Mouse (Mus musculus): ENCODE data around the gene Wasf3. TPM values are rescaled to one million over a fixed set of nuclear protein-coding genes. Genes with fewer than 3 reads are reported as not detected.

Gene Wasf3
- total RNA-seq, 2 experiments from 2014 or later: 0.31 to 0.39 TPM

Other genes with a start within 250 kb of the Wasf3 start
- gene Gm5565, start 224.4 kb upstream of the Wasf3 start, total RNA-seq (2021): not detected
- not detected for gene Gm6309, start 214.3 kb upstream of the Wasf3 start, total RNA-seq (2021)
- gene 1700001J03Rik, start 199.7 kb upstream of the Wasf3 start, total RNA-seq (2021): under 1 TPM in 1 of 2 experiments, not detected in 1; 0.65 TPM
- 10 to 100 TPM; 42.1 to 42.3 TPM for gene Rnf6, start 163.4 kb upstream of the Wasf3 start, total RNA-seq (2021)
- 10 to 100 TPM; 21.7 to 24.1 TPM for gene Cdk8, start 153.8 kb upstream of the Wasf3 start, total RNA-seq (2021)
- not detected for gene Gm6408, start 97.0 kb downstream of the Wasf3 start, total RNA-seq (2021)
- not detected for gene Gm6370, start 106.4 kb downstream of the Wasf3 start, total RNA-seq (2021)
- not detected for gene 4930449I24Rik, start 117.4 kb downstream of the Wasf3 start, total RNA-seq (2021)
- gene Gm3402, start 129.1 kb downstream of the Wasf3 start, total RNA-seq (2021): not detected
- not detected for gene Gm3404, start 140.8 kb downstream of the Wasf3 start, total RNA-seq (2021)
- not detected for gene Gm3409, start 152.7 kb downstream of the Wasf3 start, total RNA-seq (2021)
- not detected for gene Gm3415, start 171.2 kb downstream of the Wasf3 start, total RNA-seq (2021)
- gene Gpr12, start 200.3 kb downstream of the Wasf3 start, total RNA-seq (2021): not detected

Measured in heart, postnatal 14 days (tissue).